Mouse (Mus musculus) testis, postnatal 14 days (tissue): Measurements from ENCODE around the gene Zfp951.
"Not testable (repeated sequence)": the region's sequence is repeated elsewhere in the genome, so short reads cannot be mapped to it uniquely, and the experiment has no call there.

Source experiments
- DNase-seq: peaks from one replicate; pipeline ENCODE4 v3.0.0; 2021; ENCODE audit warnings: low spot score

Zfp951 gene

GRCm38 (mm10) chr5:104859962-104860525 lies at the start of gene Zfp951:
Zfp951 (minus strand) TSS chr5:104860070.
- peak; percentile 89 for DNase-seq

- not testable (repeated sequence) for DNase-seq
Measured at GRCm38 (mm10) chr5:104906556-104906955, 46.7 kb upstream of the Zfp951 start.

GRCm38 (mm10) chr5:104859045-104859961 lies 567 bp downstream of the Zfp951 start:
- not testable (repeated sequence) for DNase-seq

GRCm38 (mm10) chr5:104854546-104854945 lies 5.3 kb downstream of the Zfp951 start:
- not testable (repeated sequence) for DNase-seq

GRCm38 (mm10) chr5:104833330-104833729 lies 26.5 kb downstream of the Zfp951 start:
- peak; percentile 68 for DNase-seq

- DNase-seq = no peak
Measured at GRCm38 (mm10) chr5:104829611-104830010, 30.3 kb downstream of the Zfp951 start.

- DNase-seq = not testable (repeated sequence)
Measured at GRCm38 (mm10) chr5:104770138-104770537, 89.7 kb downstream of the Zfp951 start.
